30 mouse cellular contexts compared by ENCODE assay signal in genomic region chr15:40020646-40021045, GRCm38 (mm10).
DNase-seq lines count a peak whose midpoint lies in the region; ATAC-seq and TF ChIP-seq lines count a peak whose summit lies in the region.
"Had no signal": no experiment of that assay in that cellular context is flagged by ENCODE, and none has a peak within 500 bp of the region (broad histone marks: within the 10 kb centered on the region; RNA-seq: fewer than 3 reads in every experiment).

No protein-coding gene starts in this region.

- H3K27ac ChIP-seq in bone marrow macrophage, adult 2 months (ENCODE audit: insufficient read depth, low read depth, low read length), result peak overlapping the region; percentile 46
- H3K27ac ChIP-seq in forebrain, embryonic 14.5 days (ENCODE audit: low read depth, low read length), result no peak overlapping the region
- H3K27ac ChIP-seq: embryonic facial prominence, embryonic 15.5 days; forebrain, embryonic 12.5 days; heart, adult 2 months; heart, embryonic 10.5 days; heart, embryonic 13.5 days; hindbrain, embryonic 14.5 days; hindbrain, postnatal 0 days had no signal

- peak; percentile 20; the same call in 1 of the 2 replicates for ATAC-seq in granulocyte monocyte progenitor cell, adult 5-6 weeks (replicated peaks; ENCODE audit: poor library complexity, severe bottlenecking)
- ATAC-seq in forebrain, embryonic 14.5 days, result no peak
- ATAC-seq: forebrain, embryonic 16.5 days; hindbrain, postnatal 0 days; inflammation-experienced regulatory T-cells, adult 6 months; intestine, embryonic 16.5 days had no signal

- H3K4me2 ChIP-seq in forebrain, embryonic 14.5 days (ENCODE audit: low read length), result no peak overlapping the region
- H3K4me2 ChIP-seq: embryonic facial prominence, embryonic 15.5 days; forebrain, embryonic 12.5 days; heart, embryonic 13.5 days; hindbrain, embryonic 14.5 days had no signal

- DNase-seq in 416B (ENCODE audit: low read depth), result peak; percentile 54
- no peak for DNase-seq in heart, adult 18-20 months
- no peak for DNase-seq in gastrocnemius, postnatal 10 days
- no peak for DNase-seq in forebrain, embryonic 14.5 days (ENCODE audit: low spot score)
- DNase-seq: adrenal gland, adult 8-10 months; adrenal gland, postnatal 25 days; B cell, adult 2 months; cerebellum, adult 18-20 months; cerebellum, adult 9-10 months; cerebellum, postnatal 25 days; embryo, embryonic 11 days; gastrocnemius, postnatal 14 days; heart, adult 2 months; heart, postnatal 14 days; heart, postnatal 4 days; kidney, adult 18-20 months had no signal

- H3K27me3 ChIP-seq in forebrain, embryonic 14.5 days (replicated peaks; ENCODE audit: control insufficient read depth, insufficient read depth, low read length), result no peaks in the 10 kb centered on the region
- H3K27me3 ChIP-seq: CH12.LX; embryonic facial prominence, embryonic 15.5 days; forebrain, embryonic 12.5 days; heart, embryonic 13.5 days had no signal

- TF ChIP-seq CTCF in bone marrow macrophage, adult 2 months (IDR thresholded peaks at IDR 0.05; ENCODE audit: low read depth, low read length), result no peak

- H3K9me3 ChIP-seq in forebrain, embryonic 14.5 days (replicated peaks; ENCODE audit: control insufficient read depth, low read length), result no peaks in the 10 kb centered on the region
- H3K9me3 ChIP-seq: embryonic facial prominence, embryonic 15.5 days; forebrain, embryonic 12.5 days; G1E; heart, embryonic 10.5 days; heart, embryonic 13.5 days had no signal

- H3K4me3 ChIP-seq in bone marrow macrophage, adult 2 months (ENCODE audit: insufficient read depth, low read length), result no peak overlapping the region
- no peak overlapping the region for H3K4me3 ChIP-seq in forebrain, embryonic 14.5 days (ENCODE audit: low read depth, low read length)
- H3K4me3 ChIP-seq: embryonic facial prominence, embryonic 15.5 days; erythroblast, embryonic 14.5 days; forebrain, embryonic 12.5 days; heart, adult 2 months; heart, embryonic 10.5 days; heart, embryonic 13.5 days had no signal

- no peak overlapping the region for H3K9ac ChIP-seq in forebrain, embryonic 14.5 days (ENCODE audit: low read length)
- H3K9ac ChIP-seq: embryonic facial prominence, embryonic 15.5 days; forebrain, embryonic 12.5 days; heart, embryonic 13.5 days; hindbrain, embryonic 14.5 days had no signal

- TF ChIP-seq POLR2A in bone marrow macrophage, adult 2 months (IDR thresholded peaks at IDR 0.05; ENCODE audit: borderline replicate concordance, low read depth, low read length), result no peak

- H3K36me3 ChIP-seq in forebrain, embryonic 14.5 days (ENCODE audit: control insufficient read depth, insufficient read depth, low read length), result no peaks in the 10 kb centered on the region
- H3K36me3 ChIP-seq: embryonic facial prominence, embryonic 15.5 days; forebrain, embryonic 12.5 days; G1E; heart, embryonic 10.5 days; heart, embryonic 13.5 days had no signal

- peaks cover 14% of the 10 kb centered on the region for H3K4me1 ChIP-seq in bone marrow macrophage, adult 2 months (ENCODE audit: control insufficient read depth, insufficient read depth, low read length)
- peaks cover 9% of the 10 kb centered on the region; the same call in 1 of the 2 replicates for H3K4me1 ChIP-seq in forebrain, embryonic 14.5 days (ENCODE audit: control insufficient read depth, insufficient read depth, low read length)
- H3K4me1 ChIP-seq: embryonic facial prominence, embryonic 15.5 days had no signal

- 95% methylated on average over 3 of the region's 3 CpGs for WGBS in forebrain, embryonic 14.5 days
